Mouse (Mus musculus): ENCODE data around the gene Rhbdl1. TPM values are rescaled to one million over a fixed set of nuclear protein-coding genes. Genes with fewer than 3 reads are reported as not detected.
A peak's percentile ranks its signal among the peaks of the same experiment; 100 is the strongest.
"Not testable (repeated sequence)": the region's sequence is repeated elsewhere in the genome, so short reads cannot be mapped to it uniquely, and the experiment has no call there.

The Rhbdl1 gene
- polyA plus RNA-seq, 1 experiment from 2014 or later: 1.4 TPM

DNA sequence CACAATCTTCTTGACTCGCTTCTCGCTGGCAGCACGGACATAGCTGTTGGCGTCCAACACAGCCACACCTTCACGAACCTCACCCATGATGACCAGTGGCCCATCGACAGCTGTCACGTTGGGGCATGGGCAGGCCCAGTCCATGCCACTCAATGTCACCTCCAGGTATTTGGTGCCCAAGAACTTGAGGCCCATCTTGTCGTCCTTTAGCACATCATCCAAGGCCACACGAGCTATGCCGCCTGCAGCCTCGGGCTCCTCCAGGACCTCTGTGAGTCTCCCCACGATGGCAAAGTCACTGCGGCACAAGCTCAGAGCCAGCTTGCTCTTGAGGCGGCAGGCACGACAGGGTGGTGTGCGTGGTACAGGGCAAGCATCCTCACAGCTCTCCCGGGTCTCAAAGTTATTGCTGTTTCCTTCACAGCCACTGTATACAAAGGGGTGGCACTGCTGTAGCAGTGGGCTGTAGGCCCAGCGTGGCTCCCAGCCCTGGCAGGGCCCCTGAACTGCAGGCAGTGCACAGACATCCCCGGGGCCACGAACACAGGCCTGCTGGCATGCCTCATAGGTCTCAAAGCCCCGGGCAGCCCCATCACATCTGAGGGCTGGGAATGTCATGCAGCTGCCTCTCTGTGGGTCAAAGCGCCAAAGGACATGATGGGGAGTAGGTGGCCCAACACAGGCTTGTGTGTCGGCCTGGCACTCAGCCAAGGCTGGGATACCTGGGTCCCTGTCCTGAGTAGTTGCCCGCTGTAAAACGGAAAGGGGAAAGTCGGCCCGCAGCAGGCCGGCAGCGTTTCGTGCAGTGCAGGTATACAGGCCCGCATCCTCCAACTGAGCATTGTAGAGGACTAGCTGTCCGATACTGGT, 40.9 kb upstream of the Rhbdl1 start:
- Histone ChIP-seq H3K36me3 (peaks cover 39% of the 10 kb centered on the region), H3K4me3 (no peak overlapping the region), H3K9ac (no peak overlapping the region), H3K9me3 (no peaks in the 10 kb centered on the region), H3K27ac (no peak overlapping the region), H3K4me1 (peaks cover 42% of the 10 kb centered on the region), H3K4me2 (replicated peaks) (no peak overlapping the region), H3K27me3 (no peaks in the 10 kb centered on the region)
- WGBS: 93% methylated on average over 32 of the region's 32 CpGs
- ATAC-seq (ENCODE audit: low FRiP score, low read depth): no peak

DNA sequence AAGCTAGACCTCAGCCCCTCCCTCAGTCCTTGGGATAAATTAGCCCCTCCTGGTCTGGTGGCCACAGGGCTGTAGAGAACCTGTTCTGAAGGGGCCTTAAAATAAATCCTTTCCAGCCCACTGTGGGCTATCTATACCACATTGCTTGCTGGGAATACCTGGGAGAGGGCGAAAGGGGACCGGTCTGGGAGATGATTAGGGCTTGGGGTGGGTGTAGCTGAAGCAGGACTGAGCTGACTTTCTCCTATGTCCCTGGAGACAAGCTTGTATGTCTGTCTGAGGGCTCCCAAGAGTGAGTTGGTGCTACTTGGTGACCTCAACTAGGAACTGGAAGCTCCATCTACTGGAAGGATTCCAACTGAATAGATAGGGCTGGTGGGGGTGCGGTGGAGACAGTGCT, 39.9 kb upstream of the Rhbdl1 start:
- ATAC-seq (ENCODE audit: low FRiP score, low read depth): no peak
- no peaks in the 10 kb centered on the region for H3K27me3 ChIP-seq
- H3K4me3 ChIP-seq: no peak overlapping the region
- 89% methylated on average over 3 of the region's 3 CpGs for WGBS
- H3K9ac ChIP-seq: no peak overlapping the region
- H3K4me1 ChIP-seq: peaks cover 38% of the 10 kb centered on the region
- peaks cover 29% of the 10 kb centered on the region for H3K36me3 ChIP-seq
- H3K9me3 ChIP-seq: no peaks in the 10 kb centered on the region
- no peak overlapping the region for H3K27ac ChIP-seq
- H3K4me2 ChIP-seq (replicated peaks): 0 out of 2 replicates have a peak overlapping the region, but pooled peaks have one; percentile 96

DNA sequence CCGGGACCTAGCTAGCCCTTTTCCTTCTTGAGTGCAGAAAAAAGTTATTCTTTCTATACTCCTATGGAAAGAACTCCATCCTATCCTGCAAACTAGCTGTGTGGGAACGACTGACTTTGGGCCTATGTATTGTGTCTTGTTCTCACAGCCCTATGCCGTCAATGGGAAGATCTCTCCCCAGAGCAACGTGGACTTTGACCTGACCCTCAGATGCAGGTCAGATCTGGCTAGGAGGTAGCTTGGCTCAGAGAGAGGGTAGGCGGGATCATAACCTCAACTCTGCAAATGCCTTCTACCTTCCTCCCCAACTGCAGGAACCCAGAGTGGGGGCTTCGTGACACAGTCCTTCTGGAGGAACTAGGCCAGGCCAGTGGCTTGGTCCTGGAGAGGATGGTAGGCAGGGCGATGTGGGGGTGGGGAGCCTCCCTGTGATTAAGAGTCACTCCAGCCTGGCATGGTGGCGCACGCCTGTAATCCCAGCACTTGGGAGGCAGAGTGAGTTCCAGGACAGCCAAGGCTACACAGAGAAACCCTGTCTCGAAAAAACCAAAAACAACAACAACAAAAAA, 39.3 kb upstream of the Rhbdl1 start:
- H3K4me1 ChIP-seq: peaks cover 34% of the 10 kb centered on the region
- WGBS: 70% methylated on average over 10 of the region's 10 CpGs
- H3K4me3 ChIP-seq: peak overlapping the region; percentile 76
- H3K36me3 ChIP-seq: peaks cover 23% of the 10 kb centered on the region
- H3K4me2 ChIP-seq (replicated peaks): peak overlapping the region; percentile 96
- H3K27me3 ChIP-seq: no peaks in the 10 kb centered on the region
- H3K9ac ChIP-seq: peak overlapping the region; percentile 84
- ATAC-seq (ENCODE audit: low FRiP score, low read depth): no peak
- no peak overlapping the region for H3K27ac ChIP-seq
- H3K9me3 ChIP-seq: no peaks in the 10 kb centered on the region

DNA sequence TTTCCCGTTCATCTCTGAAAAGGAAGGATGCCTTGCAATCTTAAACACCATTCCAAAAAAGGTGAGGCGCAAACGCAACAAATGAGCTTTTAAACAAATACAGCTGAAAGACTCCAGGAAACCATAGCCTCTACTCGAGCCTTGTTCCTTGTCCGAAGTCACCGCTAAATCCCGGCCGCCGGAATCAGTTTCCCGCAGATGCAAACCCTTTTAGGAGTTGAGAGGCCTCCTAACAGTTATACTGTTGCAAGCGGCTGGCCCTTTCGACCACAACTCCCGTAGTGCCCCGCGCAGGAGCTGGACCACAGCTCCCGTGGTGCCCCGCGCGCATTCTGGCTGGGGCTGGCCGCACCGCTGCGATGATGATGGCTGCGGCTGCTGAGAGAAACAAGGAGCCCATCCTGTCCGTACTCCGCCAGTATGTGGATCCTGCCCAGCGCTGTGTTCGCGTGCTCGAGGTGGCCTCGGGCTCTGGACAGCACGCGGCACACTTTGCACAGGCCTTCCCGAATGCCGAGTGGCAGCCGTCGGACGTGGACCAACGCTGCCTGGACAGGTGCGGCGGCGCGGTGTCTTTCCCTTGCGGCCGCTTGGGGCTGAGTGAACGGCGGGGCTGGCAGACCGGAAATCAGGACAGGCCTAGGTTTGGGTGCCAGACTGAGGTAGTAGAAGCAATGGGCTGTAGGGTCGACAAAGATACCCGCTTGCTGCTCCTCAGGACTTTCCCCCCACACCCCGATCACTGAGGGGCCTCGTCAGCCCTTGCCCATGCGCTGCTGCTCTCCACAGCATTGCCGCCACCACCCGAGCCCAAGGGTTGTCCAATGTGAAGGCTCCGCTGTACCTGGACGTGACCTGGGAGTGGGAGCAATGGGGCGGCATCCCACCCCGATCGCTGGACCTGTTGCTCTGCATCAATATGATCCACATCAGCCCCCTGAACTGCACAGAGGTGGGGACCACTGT, 38.4 kb upstream of the Rhbdl1 start:
- no peaks in the 10 kb centered on the region for H3K27me3 ChIP-seq
- H3K9ac ChIP-seq: peak overlapping the region; percentile 84
- H3K4me1 ChIP-seq: peaks cover 26% of the 10 kb centered on the region
- H3K9me3 ChIP-seq: no peaks in the 10 kb centered on the region
- peak; percentile 92 for ATAC-seq (ENCODE audit: low FRiP score, low read depth)
- peak overlapping the region; percentile 96 for H3K4me2 ChIP-seq (replicated peaks)
- peak overlapping the region; percentile 76 for H3K4me3 ChIP-seq
- 2% methylated on average over 59 of the region's 59 CpGs for WGBS
- peak overlapping the region; percentile 94 for H3K27ac ChIP-seq
- H3K36me3 ChIP-seq: peaks cover 23% of the 10 kb centered on the region

DNA sequence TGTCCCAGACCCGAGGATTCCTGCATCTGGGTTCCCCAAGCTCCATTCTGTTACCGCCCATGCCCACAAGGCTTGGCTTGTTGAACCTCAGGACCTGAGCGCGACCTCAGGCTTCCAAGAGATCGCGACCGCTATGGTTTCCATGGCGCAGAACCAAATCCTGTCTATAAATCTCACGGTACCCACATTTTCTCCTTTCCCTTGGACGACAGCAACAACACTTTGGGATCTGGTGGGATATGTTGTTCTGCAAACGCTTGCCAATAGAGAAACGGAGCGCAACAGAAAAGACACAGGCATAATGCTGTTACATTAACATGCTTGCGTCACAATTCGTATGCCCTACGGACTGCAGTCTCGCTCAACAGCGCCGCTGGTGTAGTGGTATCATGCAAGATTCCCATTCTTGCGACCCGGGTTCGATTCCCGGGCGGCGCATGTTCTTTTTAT, 37.7 kb upstream of the Rhbdl1 start, which contains the start of gene Mettl26:
Mettl26 (plus strand) TSS at position 354 of the 450 bp plus-strand sequence.
- Histone ChIP-seq H3K36me3 (peaks cover 22% of the 10 kb centered on the region), H3K9me3 (no peaks in the 10 kb centered on the region), H3K27ac (peak within 1 kb of the TSS; percentile 94), H3K9ac (peak within 1 kb of the TSS; percentile 84), H3K4me2 (replicated peaks) (peak within 1 kb of the TSS; percentile 96), H3K27me3 (no peaks in the 10 kb centered on the region), H3K4me1 (peaks cover 23% of the 10 kb centered on the region), H3K4me3 (peak within 1 kb of the TSS; percentile 76)
- 0% methylated on average over 25 of the region's 25 CpGs for WGBS
- ATAC-seq (ENCODE audit: low FRiP score, low read depth): peak; percentile 79

DNA sequence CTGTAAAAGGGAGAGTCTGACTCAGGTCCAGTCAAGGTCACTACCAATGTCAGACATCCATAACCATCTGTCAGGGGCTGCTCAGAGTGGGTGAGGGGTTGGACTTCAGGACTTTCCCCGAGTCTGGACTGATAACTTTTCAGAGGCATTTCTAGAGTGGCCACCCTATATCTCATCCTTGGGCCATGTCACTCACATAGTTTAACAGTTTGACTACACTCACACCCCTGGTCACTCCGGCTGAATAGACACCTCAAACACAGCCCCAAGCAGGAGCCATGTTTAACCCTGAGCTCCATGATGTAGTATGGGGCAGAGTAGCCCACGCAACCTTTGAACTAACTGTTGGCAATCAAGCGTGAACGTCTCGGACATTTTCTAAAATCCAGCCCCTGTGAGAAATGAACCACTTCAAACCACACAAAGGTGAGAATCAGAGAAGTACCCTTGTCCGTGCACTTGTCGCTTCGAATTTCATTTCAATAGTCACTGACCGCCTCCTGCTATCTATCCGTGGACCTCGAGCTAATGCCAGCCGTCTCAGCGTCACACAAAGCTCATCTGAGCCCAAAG, 37.1 kb upstream of the Rhbdl1 start:
- Histone ChIP-seq H3K27ac (peak overlapping the region; percentile 94), H3K4me1 (peaks cover 23% of the 10 kb centered on the region), H3K4me3 (peak overlapping the region; percentile 76), H3K9me3 (no peaks in the 10 kb centered on the region), H3K4me2 (replicated peaks) (peak overlapping the region; percentile 96), H3K36me3 (peaks cover 17% of the 10 kb centered on the region), H3K27me3 (no peaks in the 10 kb centered on the region), H3K9ac (peak overlapping the region; percentile 84)
- no peak for ATAC-seq (ENCODE audit: low FRiP score, low read depth)
- WGBS: 10% methylated on average over 14 of the region's 14 CpGs

DNA sequence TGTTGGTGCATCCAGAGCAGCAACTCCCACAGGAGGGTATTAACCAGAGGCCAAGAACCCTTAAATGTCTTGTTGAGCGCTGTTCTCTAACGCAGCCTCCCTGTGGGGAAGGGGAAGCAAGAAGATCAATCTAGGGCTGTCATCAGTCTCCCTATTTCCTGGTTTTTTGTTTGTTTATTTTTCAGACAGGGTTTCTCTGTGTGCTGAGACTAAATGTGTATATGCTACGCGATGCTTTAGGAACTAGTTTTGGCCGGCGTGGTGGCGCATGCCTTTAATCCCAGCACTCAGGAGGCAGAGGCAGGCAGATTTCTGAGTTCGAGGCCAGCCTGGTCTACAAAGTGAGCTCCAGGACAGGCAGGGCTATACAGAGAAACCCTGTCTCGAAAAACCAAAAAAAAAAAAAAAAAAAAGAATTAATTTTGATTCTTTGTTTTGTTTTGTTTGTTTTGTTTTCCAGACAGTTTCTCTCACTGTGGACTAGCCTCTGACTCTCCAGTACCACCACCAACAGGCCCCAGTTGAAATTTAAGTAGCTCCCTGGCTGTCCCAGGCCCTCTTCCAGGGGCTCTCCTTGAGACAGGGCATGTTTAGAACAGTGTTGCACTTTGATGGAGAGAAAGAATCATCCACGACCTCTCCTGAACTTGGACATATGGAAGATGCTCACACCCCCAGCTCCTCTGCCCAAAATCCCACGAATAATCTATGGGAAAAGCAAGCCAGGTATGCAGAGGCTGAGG, 36.5 kb upstream of the Rhbdl1 start:
- no peak overlapping the region for H3K9ac ChIP-seq

DNA sequence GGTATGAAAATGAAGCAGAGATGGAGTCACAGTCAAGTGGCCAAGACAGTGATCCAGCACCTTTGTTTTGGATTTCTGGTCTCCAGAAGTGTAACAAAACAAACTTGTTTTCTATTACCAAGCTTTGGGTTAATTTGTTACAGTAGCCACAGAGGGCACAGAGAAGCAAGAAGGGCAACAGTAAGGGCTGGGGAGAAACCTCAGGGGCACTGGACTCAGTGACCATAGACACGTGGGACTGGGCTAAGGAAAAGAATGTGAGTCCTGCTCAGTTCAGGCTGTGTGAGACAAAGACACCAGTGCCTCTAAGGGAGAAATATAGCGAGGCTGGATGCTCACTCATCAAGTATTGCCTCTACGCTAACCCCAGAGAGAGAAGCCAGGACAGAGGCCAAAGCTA, 35.6 kb upstream of the Rhbdl1 start:
- peaks cover 34% of the 10 kb centered on the region for H3K4me1 ChIP-seq
- WGBS: 77% methylated on average over 3 of the region's 3 CpGs
- H3K36me3 ChIP-seq: peaks cover 1% of the 10 kb centered on the region
- no peak for ATAC-seq (ENCODE audit: low FRiP score, low read depth)
- no peaks in the 10 kb centered on the region for H3K27me3 ChIP-seq
- no peak overlapping the region for H3K4me3 ChIP-seq
- H3K9ac ChIP-seq: no peak overlapping the region
- no peak overlapping the region for H3K27ac ChIP-seq
- H3K9me3 ChIP-seq: no peaks in the 10 kb centered on the region
- H3K4me2 ChIP-seq (replicated peaks): no peak overlapping the region

More for the DNA sequence above, 36.5 kb upstream of the Rhbdl1 start:
- ATAC-seq (ENCODE audit: low FRiP score, low read depth): no peak
- H3K4me2 ChIP-seq (replicated peaks): peak overlapping the region; percentile 96
- H3K4me3 ChIP-seq: peak overlapping the region; percentile 76
- peaks cover 10% of the 10 kb centered on the region for H3K36me3 ChIP-seq
- WGBS: 81% methylated on average over 11 of the region's 11 CpGs
- no peaks in the 10 kb centered on the region for H3K9me3 ChIP-seq
- H3K27me3 ChIP-seq: no peaks in the 10 kb centered on the region
- H3K27ac ChIP-seq: 0 out of 2 replicates have a peak overlapping the region, but pooled peaks have one; percentile 94
- peaks cover 28% of the 10 kb centered on the region for H3K4me1 ChIP-seq

DNA sequence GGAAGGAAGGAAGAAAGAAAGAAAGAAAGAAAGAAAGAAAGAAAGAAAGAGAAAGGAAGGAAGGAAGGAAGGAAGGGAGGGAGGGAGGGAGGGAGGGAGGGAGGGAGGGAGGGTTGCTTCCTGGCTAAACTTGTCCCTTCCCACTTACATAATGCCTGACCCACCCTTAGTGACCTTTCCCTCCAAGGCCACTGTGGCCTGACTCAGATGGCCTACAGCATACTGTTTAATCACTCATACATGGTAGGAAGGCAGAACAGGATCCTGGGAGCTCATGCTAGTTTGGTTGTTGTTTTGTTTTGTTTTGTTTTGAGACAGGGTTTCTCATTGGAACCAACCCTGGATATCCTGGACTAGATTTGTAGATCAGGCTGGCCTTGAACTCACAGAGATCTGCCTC, 34.5 kb upstream of the Rhbdl1 start:
- not testable (repeated sequence) for H3K36me3 ChIP-seq; H3K4me2 ChIP-seq (replicated peaks); ATAC-seq (ENCODE audit: low FRiP score, low read depth); H3K4me3 ChIP-seq; H3K9me3 ChIP-seq; H3K27ac ChIP-seq; H3K9ac ChIP-seq; H3K27me3 ChIP-seq
- peaks cover 31% of the 10 kb centered on the region for H3K4me1 ChIP-seq

DNA sequence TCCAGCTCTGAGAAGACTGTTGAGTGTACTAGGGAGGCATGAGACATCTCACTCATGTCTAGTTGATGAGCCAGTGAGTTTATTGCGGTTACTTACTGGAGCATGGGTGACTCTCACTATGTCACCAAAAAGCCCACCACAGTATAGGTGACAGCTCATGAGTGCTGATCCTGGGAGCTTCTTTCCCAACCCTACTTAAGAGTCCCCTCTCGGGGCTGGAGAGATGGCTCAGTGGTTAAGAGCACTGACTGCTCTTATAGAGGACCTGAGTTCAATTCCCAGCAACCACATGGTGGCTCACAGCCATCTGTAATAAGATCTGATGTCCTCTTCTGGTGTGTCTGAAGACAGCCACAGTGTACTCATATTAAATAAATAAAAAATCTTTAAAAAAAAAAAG, 32.9 kb upstream of the Rhbdl1 start:
- no peak for ATAC-seq (ENCODE audit: low FRiP score, low read depth)
- H3K4me2 ChIP-seq (replicated peaks): no peak overlapping the region
- no peak overlapping the region for H3K4me3 ChIP-seq
- no peak overlapping the region for H3K9ac ChIP-seq
- WGBS: 85% methylated on average over 2 of the region's 2 CpGs
- H3K4me1 ChIP-seq: peaks cover 22% of the 10 kb centered on the region
- H3K27ac ChIP-seq: no peak overlapping the region
- no peaks in the 10 kb centered on the region for H3K36me3 ChIP-seq
- no peaks in the 10 kb centered on the region for H3K27me3 ChIP-seq
- no peaks in the 10 kb centered on the region for H3K9me3 ChIP-seq

DNA sequence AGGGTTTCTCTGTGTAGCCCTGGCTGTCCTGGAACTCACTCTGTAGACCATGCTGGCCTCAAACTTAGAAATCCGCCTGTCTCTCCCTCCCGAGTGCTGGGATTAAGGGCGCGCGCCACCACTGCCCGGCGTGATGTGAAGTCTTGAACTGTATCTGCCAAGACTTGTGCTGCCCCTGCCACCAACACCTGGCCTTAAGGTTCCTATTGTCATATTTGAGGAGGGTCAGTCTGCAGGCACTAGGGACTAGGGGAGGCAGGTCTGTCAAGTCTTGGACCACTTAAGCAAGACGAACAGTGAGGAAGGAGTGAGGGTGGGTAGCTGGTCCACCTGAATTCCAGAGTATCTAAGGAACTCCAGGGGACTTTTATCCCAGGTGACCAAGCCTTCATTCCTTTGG, 32.4 kb upstream of the Rhbdl1 start:
- Histone ChIP-seq H3K4me1 (peaks cover 22% of the 10 kb centered on the region), H3K36me3 (no peaks in the 10 kb centered on the region), H3K4me2 (replicated peaks) (no peak overlapping the region), H3K9me3 (no peaks in the 10 kb centered on the region), H3K4me3 (no peak overlapping the region), H3K9ac (no peak overlapping the region), H3K27me3 (no peaks in the 10 kb centered on the region), H3K27ac (no peak overlapping the region)
- WGBS: 91% methylated on average over 8 of the region's 8 CpGs
- no peak for ATAC-seq (ENCODE audit: low FRiP score, low read depth)
